Mouse (Mus musculus): ENCODE results near the gene Pam. TPM values are rescaled to one million over a fixed set of nuclear protein-coding genes. Genes with fewer than 3 reads are reported as not detected.
"Not testable (repeated sequence)": the region's sequence is repeated elsewhere in the genome, so short reads cannot be mapped to it uniquely, and the experiment has no call there.

Pam gene
- polyA plus RNA-seq, 1 experiment from 2014 or later = 18.0 TPM

DNA sequence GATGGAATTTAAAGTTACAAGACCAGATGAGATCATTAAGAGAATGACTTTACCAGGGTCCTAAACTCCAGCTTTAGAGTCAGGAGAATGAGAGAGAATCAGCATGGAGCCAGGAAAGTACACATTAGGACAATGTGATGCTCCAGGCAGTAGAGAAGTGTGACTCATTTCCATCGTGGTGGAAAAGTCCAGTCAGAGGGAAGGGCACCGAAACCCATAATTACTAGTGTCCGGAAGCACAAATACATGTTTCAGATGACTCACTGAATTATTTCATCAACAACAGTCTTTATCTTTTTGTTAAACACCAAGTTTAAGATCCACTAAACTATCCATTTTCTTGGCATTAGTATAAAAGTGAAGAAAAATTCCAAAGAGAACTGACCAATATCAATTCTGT lies 57.2 kb downstream of the Pam start:
- no peak for DNase-seq (ENCODE audit: low spot score)

DNA sequence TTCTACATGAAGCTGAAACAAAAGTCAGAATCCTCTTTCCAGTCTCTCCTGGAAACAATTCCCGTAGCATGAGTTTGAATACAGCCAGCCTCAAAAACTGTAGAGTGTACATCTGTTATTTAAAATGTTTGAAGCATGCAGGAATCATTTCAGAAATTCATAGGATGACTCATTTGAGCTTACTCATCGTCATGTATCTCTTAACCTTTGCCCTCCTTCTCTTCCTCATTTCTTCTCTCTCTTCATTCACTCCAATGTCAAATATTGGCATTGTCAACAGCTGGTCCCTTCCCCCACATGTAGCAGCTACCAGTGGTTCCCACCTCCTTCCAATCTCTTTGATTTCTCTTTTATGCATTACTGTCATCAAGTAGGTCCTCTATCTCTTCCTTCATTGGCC lies 59.7 kb downstream of the Pam start:
- DNase-seq (ENCODE audit: low spot score) = no peak

GRCm38 (mm10) chr1:98031802-98032201 lies 63.6 kb downstream of the Pam start:
- no peak for DNase-seq (ENCODE audit: low spot score)

- DNase-seq (ENCODE audit: low spot score) = no peak
These were observed 66.4 kb downstream of the Pam start for GRCm38 (mm10) chr1:98029025-98029424.

DNA sequence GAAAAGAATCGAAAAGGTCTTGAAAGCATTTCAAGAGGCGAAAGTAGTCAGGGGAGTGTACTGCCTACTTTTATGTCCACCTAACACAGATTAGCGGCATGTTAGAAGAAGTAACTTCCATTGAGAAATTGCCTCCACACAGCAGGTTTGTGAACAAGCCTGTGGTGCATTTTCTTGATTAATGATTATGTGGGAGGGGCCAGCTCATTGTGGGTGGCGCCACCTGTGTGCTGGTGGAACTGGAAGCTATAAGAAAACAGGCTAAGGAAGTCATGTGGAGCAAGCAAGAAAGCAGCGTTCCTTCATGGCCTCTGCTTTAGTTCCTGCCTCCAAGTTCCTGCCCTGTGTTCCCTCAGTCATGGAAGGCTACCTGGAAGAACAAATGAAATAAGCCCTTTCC lies 67.0 kb downstream of the Pam start:
- no peak for DNase-seq (ENCODE audit: low spot score)

- no peak for DNase-seq (ENCODE audit: low spot score)
These were observed 67.5 kb downstream of the Pam start for GRCm38 (mm10) chr1:98027959-98028358.

GRCm38 (mm10) chr1:98025924-98026640 lies 69.4 kb downstream of the Pam start:
- DNase-seq (ENCODE audit: low spot score) = no peak

GRCm38 (mm10) chr1:98023866-98024265 lies 71.6 kb downstream of the Pam start:
- no peak for DNase-seq (ENCODE audit: low spot score)

- no peak for DNase-seq (ENCODE audit: low spot score)
These were observed 76.5 kb downstream of the Pam start for GRCm38 (mm10) chr1:98018987-98019386.

DNA sequence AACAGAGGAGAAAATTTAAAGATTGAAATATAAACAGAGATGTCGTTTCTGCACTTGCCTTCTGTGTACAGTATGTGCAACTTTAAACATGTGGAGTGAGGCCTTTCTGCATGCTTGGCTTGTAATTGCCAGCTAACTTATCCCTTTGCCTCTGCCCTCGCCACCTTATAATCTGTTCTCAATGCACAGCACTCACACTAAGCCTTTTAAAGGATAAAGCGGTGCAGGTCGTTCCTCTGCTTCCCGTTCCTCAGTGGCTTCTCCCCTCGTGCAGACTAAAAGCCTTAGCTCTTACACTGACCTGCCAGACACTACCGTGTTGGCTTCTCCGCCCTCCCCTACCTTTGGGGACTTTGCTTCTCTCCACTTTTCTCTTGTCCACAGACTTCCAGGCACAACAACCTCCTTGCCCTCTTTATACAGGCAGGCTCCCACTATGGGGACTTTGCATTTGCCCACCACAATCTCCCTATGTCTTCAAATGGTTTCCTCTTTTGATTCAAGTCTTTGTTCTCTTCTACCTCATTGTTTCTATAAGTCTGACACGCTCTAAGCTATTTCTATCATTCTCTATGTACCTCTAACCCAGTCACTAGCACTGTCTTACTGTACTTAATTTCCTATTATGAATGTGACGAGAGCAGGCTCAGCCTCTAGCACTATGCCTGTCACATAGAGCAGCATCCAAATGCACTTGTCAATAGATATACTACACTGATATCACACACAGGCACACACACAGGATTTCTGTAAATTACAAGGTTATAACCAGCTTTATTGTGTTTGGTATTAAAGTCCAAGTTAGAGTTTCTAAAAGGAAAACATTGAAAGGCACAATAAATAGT lies 79.2 kb downstream of the Pam start:
- no peak for DNase-seq (ENCODE audit: low spot score)

GRCm38 (mm10) chr1:98015564-98015963 lies 79.9 kb downstream of the Pam start:
- no peak for DNase-seq (ENCODE audit: low spot score)

DNA sequence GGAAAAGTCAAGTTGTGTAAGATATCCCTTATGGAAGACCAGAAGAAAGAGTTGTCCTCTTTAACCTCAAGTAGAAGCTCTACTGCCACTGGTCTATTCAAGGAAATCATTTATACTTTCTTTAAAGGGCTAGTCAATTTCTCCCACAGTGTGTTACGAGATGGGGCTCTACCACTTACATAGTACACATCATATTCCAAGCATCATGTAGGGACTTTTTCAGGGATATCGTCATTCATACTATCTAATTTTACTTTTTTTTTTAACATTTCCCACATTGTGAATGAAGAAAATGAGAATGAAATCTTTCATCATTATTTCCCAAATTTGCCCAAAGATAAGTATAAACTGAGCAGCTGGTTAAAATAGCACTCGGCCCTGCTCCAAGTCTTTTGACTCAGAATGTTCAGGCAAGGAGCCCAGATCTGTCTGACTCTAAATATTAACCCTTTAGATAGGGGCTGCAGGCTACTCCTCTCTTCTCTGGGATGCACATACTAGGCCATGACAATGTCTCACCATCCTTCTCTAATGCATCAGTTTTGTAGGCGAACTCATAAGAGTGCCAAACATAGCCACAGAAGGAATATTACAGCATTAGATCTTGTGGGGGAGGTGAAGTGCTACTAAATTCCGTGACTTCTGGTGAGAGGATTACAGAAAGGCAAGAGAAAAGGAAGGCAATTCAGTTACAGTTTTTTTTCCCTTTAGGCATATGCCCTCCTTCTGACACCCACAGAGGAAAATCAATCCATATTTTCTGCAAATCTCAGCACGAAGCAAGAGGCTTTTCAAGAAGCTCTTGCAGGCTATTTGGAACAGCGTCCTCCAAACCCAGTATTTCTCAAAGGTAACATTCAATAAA lies 92.7 kb downstream of the Pam start:
- no peak for DNase-seq (ENCODE audit: low spot score)

- no peak for DNase-seq (ENCODE audit: low spot score)
These were observed 96.0 kb downstream of the Pam start for GRCm38 (mm10) chr1:97999465-97999864.

DNA sequence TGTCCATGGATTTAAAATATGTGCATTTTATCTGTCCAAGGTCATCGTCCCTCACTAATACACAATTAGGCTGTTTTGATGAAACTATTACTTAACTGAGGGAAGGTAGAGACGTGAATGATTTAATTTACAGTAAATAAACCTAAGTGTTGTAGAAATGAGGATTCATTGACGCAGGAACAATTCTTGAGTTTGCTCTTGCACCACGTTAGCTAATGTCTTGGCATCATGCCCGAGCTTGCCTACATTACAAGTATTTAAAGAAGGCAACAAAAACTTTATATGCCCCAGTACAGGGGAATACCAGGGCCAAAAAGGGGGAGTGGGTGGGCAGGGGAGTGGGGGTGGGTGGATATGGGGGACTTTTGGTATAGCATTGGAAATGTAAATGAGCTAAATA lies 96.5 kb downstream of the Pam start:
- DNase-seq (ENCODE audit: low spot score) = not testable (repeated sequence)

- DNase-seq (ENCODE audit: low spot score) = no peak
These were observed 98.4 kb downstream of the Pam start for GRCm38 (mm10) chr1:97997088-97997487.

GRCm38 (mm10) chr1:97991976-97992375 lies 103.5 kb downstream of the Pam start:
- DNase-seq (ENCODE audit: low spot score) = no peak

DNA sequence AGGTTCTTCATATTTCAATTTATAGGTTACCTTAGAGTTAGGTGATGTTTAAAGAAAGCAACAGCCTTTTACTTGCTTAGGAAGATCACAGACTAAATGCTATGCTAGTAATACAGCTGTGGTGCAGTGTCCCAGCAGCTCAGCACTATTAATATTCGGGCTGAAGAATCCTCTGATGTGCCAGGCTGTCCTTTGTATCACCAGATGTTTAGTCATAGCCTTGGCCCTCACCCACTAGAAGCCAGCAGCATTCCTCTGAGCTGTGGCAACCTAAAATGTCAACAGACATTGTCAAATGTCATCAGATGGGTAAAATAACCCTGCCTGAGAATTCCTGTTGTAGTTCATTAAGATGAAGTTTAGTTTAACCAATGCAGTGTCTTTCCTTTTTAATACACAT lies 112.3 kb downstream of the Pam start:
- no peak for DNase-seq (ENCODE audit: low spot score)

- DNase-seq (ENCODE audit: low spot score) = no peak
These were observed 116.0 kb downstream of the Pam start for GRCm38 (mm10) chr1:97979422-97979821.

DNA sequence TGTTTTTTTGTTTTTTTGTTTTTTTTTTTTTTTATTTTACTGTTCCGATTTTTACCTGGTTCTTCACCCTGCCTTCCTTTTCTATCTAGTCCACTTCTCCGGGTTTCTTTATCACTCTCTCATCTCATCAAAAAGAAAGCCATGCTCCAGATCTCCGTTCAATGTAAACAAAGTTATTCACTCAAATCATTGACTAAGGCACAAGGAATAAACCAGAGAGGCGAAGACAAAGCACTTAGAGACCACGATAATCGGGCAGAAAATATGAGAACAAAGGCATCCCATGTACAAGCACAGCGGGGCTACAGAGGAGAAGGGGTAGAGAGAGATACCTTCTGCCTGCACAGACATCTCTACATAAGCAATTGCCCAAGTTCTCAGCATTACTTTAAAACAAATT lies 117.9 kb downstream of the Pam start:
- no peak for DNase-seq (ENCODE audit: low spot score)

- DNase-seq (ENCODE audit: low spot score) = no peak
These were observed 118.5 kb downstream of the Pam start for GRCm38 (mm10) chr1:97976873-97977473.

DNA sequence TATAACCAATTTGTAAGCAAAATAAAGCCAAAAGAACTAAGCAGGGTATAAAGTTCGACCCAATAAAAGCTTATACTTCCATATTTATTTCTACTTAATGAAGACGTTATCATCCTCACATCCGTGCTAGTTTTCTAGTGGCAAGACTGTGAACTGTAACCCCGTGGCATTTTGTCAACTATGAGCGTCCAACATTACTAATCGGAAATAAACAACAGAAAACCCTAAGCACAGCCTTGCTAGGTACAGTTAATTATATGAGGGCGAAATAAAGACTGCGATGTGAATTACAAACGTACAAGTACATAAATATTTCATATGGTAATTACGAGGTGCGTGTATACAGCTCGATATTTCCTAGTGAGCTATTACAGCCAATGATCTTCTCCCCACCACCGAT lies 119.4 kb downstream of the Pam start:
- no peak for DNase-seq (ENCODE audit: low spot score)
